Comparison of ENCODE assay signal across 7 mouse cellular contexts in the genomic region with DNA sequence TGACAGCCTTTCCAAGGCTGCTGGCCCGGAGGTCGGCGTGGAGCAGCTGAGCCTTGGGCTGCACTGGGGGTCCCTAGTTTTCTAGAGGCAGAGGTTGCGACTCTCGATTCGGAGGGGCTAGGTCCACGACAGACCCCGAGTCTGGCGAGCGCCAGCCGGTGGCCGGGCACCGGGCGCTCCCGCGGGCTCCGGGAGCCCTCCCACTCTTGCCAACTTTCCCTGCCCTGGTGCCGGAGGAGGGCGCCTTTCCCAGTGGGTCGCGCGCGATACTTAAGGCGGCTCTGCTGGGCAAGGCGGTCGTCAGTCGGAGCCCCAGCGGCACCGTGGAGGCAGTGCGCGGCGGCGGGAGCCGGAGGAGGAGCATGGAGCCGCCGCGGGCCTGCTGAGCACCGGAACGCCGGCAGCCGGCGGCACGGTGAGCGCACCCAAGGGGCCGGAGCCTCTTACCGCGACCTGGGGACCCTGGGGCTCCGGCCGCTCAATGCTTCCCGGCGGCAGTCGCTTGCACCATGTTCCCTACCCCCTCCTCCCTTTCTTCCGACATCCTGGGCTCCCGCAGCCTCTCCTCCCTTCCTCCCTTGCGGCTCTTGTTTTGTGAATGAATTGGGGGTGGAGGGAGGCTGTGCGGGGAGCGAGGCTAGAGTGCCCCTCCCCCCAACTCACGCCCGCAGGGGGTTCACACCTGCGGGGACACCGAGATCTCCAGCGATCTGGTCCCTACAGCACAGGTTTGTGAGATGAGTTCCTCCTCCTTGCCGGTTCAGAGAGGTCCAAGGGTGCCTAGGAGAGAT. TPM values are rescaled to one million over a fixed set of nuclear protein-coding genes. Genes with fewer than 3 reads are reported as not detected.
DNase-seq lines count a peak whose midpoint lies in the region; ATAC-seq and TF ChIP-seq lines count a peak whose summit lies in the region.

No protein-coding gene starts in this region.

- peaks cover 8% of the 10 kb centered on the region for H3K36me3 ChIP-seq in hindbrain, embryonic 14.5 days (replicated peaks; ENCODE audit: control insufficient read depth, insufficient read depth)
- H3K36me3 ChIP-seq in limb, embryonic 11.5 days (ENCODE audit: control insufficient read depth, insufficient read depth, low read length) = peaks cover 3% of the 10 kb centered on the region; the same call in 1 of the 2 replicates
- peaks cover 20% of the 10 kb centered on the region for H3K36me3 ChIP-seq in midbrain, embryonic 10.5 days
- H3K36me3 ChIP-seq in small intestine, adult 2 months (ENCODE audit: control insufficient read depth, insufficient read depth, low read length) = 0 out of 2 replicates have a peak, but pooled peaks cover 2% of the 10 kb centered on the region

- peak overlapping the region; percentile 98 for H3K4me2 ChIP-seq in hindbrain, embryonic 14.5 days (replicated peaks)
- H3K4me2 ChIP-seq in limb, embryonic 11.5 days (ENCODE audit: low read depth, severe bottlenecking) = peak overlapping the region; percentile 99

- DNase-seq in adrenal gland, adult 18-20 months (ENCODE audit: low spot score in 2 of 2) = peak; percentile 56 to 70
- DNase-seq in cerebellum, postnatal 10 days = peak; percentile 74 to 78
- DNase-seq in frontal cortex, postnatal 36 days (ENCODE audit: low spot score in 2 of 2) = peak; percentile 64 to 66
- DNase-seq in hindbrain, embryonic 14.5 days (ENCODE audit: low spot score) = peak; percentile 47
- peak; percentile 73 for DNase-seq in limb, embryonic 11.5 days (ENCODE audit: low spot score)
- peak; percentile 72 for DNase-seq in midbrain, embryonic 10.5 days (ENCODE audit: low spot score)

- no peak for TF ChIP-seq POLR2A in small intestine, adult 2 months (IDR thresholded peaks at IDR 0.05; ENCODE audit: low read depth, low read length)

- peak overlapping the region; percentile 72 for H3K4me3 ChIP-seq in hindbrain, embryonic 14.5 days (replicated peaks; ENCODE audit: low read length)
- H3K4me3 ChIP-seq in limb, embryonic 11.5 days (ENCODE audit: low read depth, low read length) = peak overlapping the region; percentile 57
- peak overlapping the region; percentile 65 for H3K4me3 ChIP-seq in midbrain, embryonic 10.5 days
- H3K4me3 ChIP-seq in small intestine, adult 2 months (ENCODE audit: low read depth, low read length) = peak overlapping the region; percentile 60

- no peak for TF ChIP-seq CTCF in small intestine, adult 2 months (IDR thresholded peaks at IDR 0.05; ENCODE audit: extremely low read depth, insufficient read length, insufficient replicate concordance, low read depth, low read length)

- H3K9me3 ChIP-seq in hindbrain, embryonic 14.5 days (ENCODE audit: control insufficient read depth, low read length) = no peaks in the 10 kb centered on the region
- H3K9me3 ChIP-seq in limb, embryonic 11.5 days (ENCODE audit: control insufficient read depth, low read length) = no peaks in the 10 kb centered on the region
- H3K9me3 ChIP-seq in midbrain, embryonic 10.5 days (replicated peaks) = no peaks in the 10 kb centered on the region

- peak overlapping the region; percentile 75 for H3K9ac ChIP-seq in hindbrain, embryonic 14.5 days
- H3K9ac ChIP-seq in limb, embryonic 11.5 days (ENCODE audit: low read length) = peak overlapping the region; percentile 60

- under 1% methylated on average over 63 of the region's 63 CpGs for WGBS in hindbrain, embryonic 14.5 days
- under 1% methylated on average over 63 of the region's 63 CpGs for WGBS in limb, embryonic 11.5 days
- under 1% methylated on average over 63 of the region's 63 CpGs for WGBS in midbrain, embryonic 10.5 days
- WGBS in small intestine, adult 2 months = 1% methylated on average over 63 of the region's 63 CpGs

- H3K27ac ChIP-seq in hindbrain, embryonic 14.5 days = peak overlapping the region; percentile 46; the same call in 1 of the 2 replicates
- no peak overlapping the region for H3K27ac ChIP-seq in limb, embryonic 11.5 days (replicated peaks; ENCODE audit: low read depth, low read length)
- H3K27ac ChIP-seq in midbrain, embryonic 10.5 days (replicated peaks) = peak overlapping the region; percentile 69
- H3K27ac ChIP-seq in small intestine, adult 2 months (ENCODE audit: insufficient read depth, low read depth, low read length) = no peak overlapping the region

- H3K4me1 ChIP-seq in hindbrain, embryonic 14.5 days (replicated peaks; ENCODE audit: control insufficient read depth, insufficient read depth, low read length) = peaks cover 26% of the 10 kb centered on the region
- H3K4me1 ChIP-seq in limb, embryonic 11.5 days (ENCODE audit: control insufficient read depth, insufficient read depth, low read length) = peaks cover 31% of the 10 kb centered on the region
- H3K4me1 ChIP-seq in midbrain, embryonic 10.5 days = peaks cover 35% of the 10 kb centered on the region
- H3K4me1 ChIP-seq in small intestine, adult 2 months (ENCODE audit: control insufficient read depth, insufficient read depth, insufficient read length, low read length) = peaks cover 15% of the 10 kb centered on the region

- peaks cover 32% of the 10 kb centered on the region for H3K27me3 ChIP-seq in hindbrain, embryonic 14.5 days (ENCODE audit: control insufficient read depth, insufficient read depth, low read length)
- peaks cover 36% of the 10 kb centered on the region for H3K27me3 ChIP-seq in limb, embryonic 11.5 days (ENCODE audit: control insufficient read depth, insufficient read depth, low read length)
- peaks cover 79% of the 10 kb centered on the region for H3K27me3 ChIP-seq in midbrain, embryonic 10.5 days (ENCODE audit: low read depth, poor library complexity, severe bottlenecking)
- H3K27me3 ChIP-seq in small intestine, adult 2 months (ENCODE audit: control insufficient read depth, insufficient read depth, low read length) = peaks cover 37% of the 10 kb centered on the region

- peak; percentile 74 for ATAC-seq in hindbrain, embryonic 14.5 days (ENCODE audit: low FRiP score)
- peak; percentile 50; the same call in 1 of the 2 replicates for ATAC-seq in limb, embryonic 11.5 days (ENCODE audit: insufficient number of reproducible peaks, low FRiP score, low TSS enrichment, low read depth)

RNA-seq across cellular contexts. Expression of a gene that starts 0.7 kb away (rescaled TPM):
- total RNA-seq in adrenal gland, adult 18-20 months (2021) = under 1 TPM; 0.26 to 0.33 TPM
- 1.2 and 1.7 TPM in 2 replicates for polyA plus RNA-seq in hindbrain, embryonic 14.5 days (2014; fragmentation: Nextera tagmentation; extraction: Ambion mirVana)
- 0.24 and 0.40 TPM in 2 replicates for polyA plus RNA-seq in limb, embryonic 11.5 days (2014; fragmentation: Nextera tagmentation; extraction: Ambion mirVana)
- polyA plus RNA-seq in midbrain, embryonic 10.5 days (2016; fragmentation: Nextera tagmentation; extraction: Ambion mirVana) = 0.07 and 0.12 TPM in 2 replicates
- polyA plus RNA-seq in small intestine, adult 2 months (2012; rRNA removed) = 0.17 and 0.52 TPM in 2 replicates

RNA-seq across cellular contexts. Expression of a gene that starts 22.7 kb away (rescaled TPM):
- 10 to 100 TPM; 48.9 to 50.9 TPM for total RNA-seq in adrenal gland, adult 18-20 months (2021)
- 39.6 and 46.6 TPM in 2 replicates for polyA plus RNA-seq in hindbrain, embryonic 14.5 days (2014; fragmentation: Nextera tagmentation; extraction: Ambion mirVana)
- 82.6 and 89.6 TPM in 2 replicates for polyA plus RNA-seq in limb, embryonic 11.5 days (2014; fragmentation: Nextera tagmentation; extraction: Ambion mirVana)
- polyA plus RNA-seq in midbrain, embryonic 10.5 days (2016; fragmentation: Nextera tagmentation; extraction: Ambion mirVana) = 77.6 and 93.7 TPM in 2 replicates
- 4.4 and 7.7 TPM in 2 replicates for polyA plus RNA-seq in small intestine, adult 2 months (2012; rRNA removed)

Comparison
In these comparisons a context has a peak if more than half of its experiments do, and no peak if none do; other contexts are left out.
1. H3K27ac ChIP-seq: peak in hindbrain, embryonic 14.5 days (single experiment) and midbrain, embryonic 10.5 days (single experiment); none in limb, embryonic 11.5 days (single experiment) and small intestine, adult 2 months (single experiment).
2. Peak in every context shown above with its lines, with median percentiles within 50 percentile points of each other: DNase-seq and H3K4me3 ChIP-seq.